Mouse (Mus musculus) ovary, adult 10 weeks (tissue): Measurements from ENCODE around the gene Vmn1r235. TPM values are rescaled to one million over a fixed set of nuclear protein-coding genes. Genes with fewer than 3 reads are reported as not detected.

ENCODE experiments used
- polyA plus RNA-seq: library from polyadenylated mRNA; stranded (reverse); fragments of 350-450 nt; fragmentation: Illumina TruSeq; extraction: RNeasy Lipid Tissue Mini Kit (QIAGEN cat#74804); gene quantifications from one replicate; pipeline ENCODE4 v1.2.3, GENCODE M21; 2014

Vmn1r235 gene
- polyA plus RNA-seq, result not detected

DNA sequence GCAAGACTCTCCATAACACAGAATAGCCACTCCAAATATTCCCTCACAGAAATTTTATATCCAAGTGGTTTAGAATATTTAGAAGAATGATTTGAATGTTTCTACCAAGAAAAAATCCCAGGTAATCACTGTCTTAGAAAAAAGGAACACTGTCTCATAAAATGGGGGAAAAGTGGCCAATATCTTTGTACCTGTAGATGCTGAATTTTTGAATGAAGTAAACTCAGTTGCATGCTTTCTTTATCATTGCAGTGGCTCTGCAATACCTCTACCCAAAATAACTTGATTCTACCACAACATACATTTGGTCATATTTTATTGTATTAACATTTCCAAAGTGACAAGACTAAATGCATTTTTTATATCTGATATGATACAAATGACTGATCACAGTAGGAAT is at the start of gene Vmn1r235:
Vmn1r235 (plus strand) TSS at position 301 of the 400 bp plus-strand sequence.

GRCm38 (mm10) chr17:21225787-21226186 is 30.4 kb upstream of the Vmn1r235 start, which contains the start of gene Vmn1r234:
TSS of gene Vmn1r234 (plus strand) at chr17:21226087.

GRCm38 (mm10) chr17:21282642-21283041 is 26.4 kb downstream of the Vmn1r235 start, which contains the start of gene Vmn1r236:
TSS of gene Vmn1r236 (plus strand) at chr17:21282942.

GRCm38 (mm10) chr17:21311565-21311964 is 55.4 kb downstream of the Vmn1r235 start, which contains the start of gene Vmn1r237:
TSS of gene Vmn1r237 (plus strand) at chr17:21311865.

Other genes starting within 250 kb of the Vmn1r235 start
- gene Zfp160, start 247.5 kb upstream of the Vmn1r235 start, polyA plus RNA-seq, result 58.7 TPM
- gene Vmn1r234, start 30.3 kb upstream of the Vmn1r235 start, polyA plus RNA-seq, result not detected
- not detected for gene Vmn1r236, start 26.5 kb downstream of the Vmn1r235 start, polyA plus RNA-seq
- gene Vmn1r237, start 55.5 kb downstream of the Vmn1r235 start, polyA plus RNA-seq, result not detected
- 50.4 TPM for gene Zfp677, start 127.3 kb downstream of the Vmn1r235 start, polyA plus RNA-seq
- 20.8 TPM for gene Zfp54, start 166.8 kb downstream of the Vmn1r235 start, polyA plus RNA-seq
- 72.9 TPM for gene Zfp51, start 194.0 kb downstream of the Vmn1r235 start, polyA plus RNA-seq
- 57.2 TPM for gene Zfp53, start 232.6 kb downstream of the Vmn1r235 start, polyA plus RNA-seq